Mouse (Mus musculus): ENCODE data around the gene Gnb1l. TPM values are rescaled to one million over a fixed set of nuclear protein-coding genes. Genes with fewer than 3 reads are reported as not detected.

The Gnb1l gene
- polyA plus RNA-seq, 1 experiment from 2014 or later: 18.1 TPM

- Histone ChIP-seq H3K4me2 (no peak overlapping the region), H3K9ac (no peak overlapping the region), H3K9me3 (no peaks in the 10 kb centered on the region), H3K27ac (no peak overlapping the region), H3K4me3 (no peak overlapping the region), H3K27me3 (replicated peaks) (peaks cover 26% of the 10 kb centered on the region), H3K36me3 (replicated peaks) (no peaks in the 10 kb centered on the region), H3K4me1 (peaks cover 7% of the 10 kb centered on the region)
- ATAC-seq (replicated peaks): no peak
- WGBS: 44% methylated on average over 5 of the region's 5 CpGs
Observed at GRCm38 (mm10) chr16:18596255-18596654, 97.7 kb downstream of the Gnb1l start.

- Histone ChIP-seq H3K36me3 (replicated peaks) (no peaks in the 10 kb centered on the region), H3K27ac (no peak overlapping the region), H3K4me2 (no peak overlapping the region), H3K4me1 (no peaks in the 10 kb centered on the region), H3K9me3 (no peaks in the 10 kb centered on the region), H3K9ac (no peak overlapping the region), H3K27me3 (replicated peaks) (peaks cover 12% of the 10 kb centered on the region), H3K4me3 (no peak overlapping the region)
- no peak for ATAC-seq (replicated peaks)
- 91% methylated on average over 3 of the region's 3 CpGs for WGBS
Observed at GRCm38 (mm10) chr16:18598006-18598405, 99.5 kb downstream of the Gnb1l start.

GRCm38 (mm10) chr16:18601447-18601846, 102.9 kb downstream of the Gnb1l start:
- Histone ChIP-seq H3K4me3 (no peak overlapping the region), H3K9ac (no peak overlapping the region), H3K9me3 (no peaks in the 10 kb centered on the region), H3K36me3 (replicated peaks) (no peaks in the 10 kb centered on the region), H3K27ac (no peak overlapping the region), H3K27me3 (replicated peaks) (no peaks in the 10 kb centered on the region), H3K4me1 (no peaks in the 10 kb centered on the region), H3K4me2 (no peak overlapping the region)
- 63% methylated on average over 7 of the region's 7 CpGs for WGBS
- no peak for ATAC-seq (replicated peaks)

GRCm38 (mm10) chr16:18604267-18604701, 105.8 kb downstream of the Gnb1l start:
- no peak for ATAC-seq (replicated peaks)
- no peaks in the 10 kb centered on the region for H3K36me3 ChIP-seq (replicated peaks)
- H3K9me3 ChIP-seq: no peaks in the 10 kb centered on the region
- no peak overlapping the region for H3K4me2 ChIP-seq
- 0 out of 2 replicates have a peak, but pooled peaks cover 3% of the 10 kb centered on the region for H3K27me3 ChIP-seq (replicated peaks)
- H3K4me1 ChIP-seq: no peaks in the 10 kb centered on the region
- no peak overlapping the region for H3K9ac ChIP-seq
- no peak overlapping the region for H3K27ac ChIP-seq
- H3K4me3 ChIP-seq: no peak overlapping the region
- WGBS: 58% methylated on average over 8 of the region's 8 CpGs

GRCm38 (mm10) chr16:18605705-18606104, 107.2 kb downstream of the Gnb1l start:
- Histone ChIP-seq H3K9me3 (no peaks in the 10 kb centered on the region), H3K4me2 (no peak overlapping the region), H3K4me1 (no peaks in the 10 kb centered on the region), H3K4me3 (no peak overlapping the region), H3K27ac (no peak overlapping the region), H3K9ac (no peak overlapping the region), H3K36me3 (replicated peaks) (no peaks in the 10 kb centered on the region), H3K27me3 (replicated peaks) (0 out of 2 replicates have a peak, but pooled peaks cover 6% of the 10 kb centered on the region)
- no peak for ATAC-seq (replicated peaks)
- 84% methylated on average over 5 of the region's 5 CpGs for WGBS

GRCm38 (mm10) chr16:18608226-18608625, 109.7 kb downstream of the Gnb1l start:
- Histone ChIP-seq H3K4me3 (no peak overlapping the region), H3K36me3 (replicated peaks) (no peaks in the 10 kb centered on the region), H3K4me1 (no peaks in the 10 kb centered on the region), H3K27ac (no peak overlapping the region), H3K9me3 (no peaks in the 10 kb centered on the region), H3K27me3 (replicated peaks) (0 out of 2 replicates have a peak, but pooled peaks cover 6% of the 10 kb centered on the region), H3K9ac (no peak overlapping the region), H3K4me2 (0 out of 2 replicates have a peak overlapping the region, but pooled peaks have one; percentile 14)
- 6% methylated on average over 11 of the region's 11 CpGs for WGBS
- no peak for ATAC-seq (replicated peaks)

GRCm38 (mm10) chr16:18609099-18609498, 110.6 kb downstream of the Gnb1l start:
- no peak overlapping the region for H3K4me3 ChIP-seq
- 0 out of 2 replicates have a peak, but pooled peaks cover 6% of the 10 kb centered on the region for H3K27me3 ChIP-seq (replicated peaks)
- ATAC-seq (replicated peaks): no peak
- H3K36me3 ChIP-seq (replicated peaks): no peaks in the 10 kb centered on the region
- H3K9ac ChIP-seq: no peak overlapping the region
- no peaks in the 10 kb centered on the region for H3K4me1 ChIP-seq
- H3K9me3 ChIP-seq: no peaks in the 10 kb centered on the region
- WGBS: 74% methylated on average over 2 of the region's 2 CpGs
- no peak overlapping the region for H3K27ac ChIP-seq
- H3K4me2 ChIP-seq: no peak overlapping the region

GRCm38 (mm10) chr16:18611752-18612151, 113.2 kb downstream of the Gnb1l start:
- no peak overlapping the region for H3K9ac ChIP-seq
- no peaks in the 10 kb centered on the region for H3K36me3 ChIP-seq (replicated peaks)
- ATAC-seq (replicated peaks): no peak
- 88% methylated on average over 13 of the region's 13 CpGs for WGBS
- no peaks in the 10 kb centered on the region for H3K9me3 ChIP-seq
- H3K4me2 ChIP-seq: no peak overlapping the region
- H3K27ac ChIP-seq: no peak overlapping the region
- H3K4me1 ChIP-seq: no peaks in the 10 kb centered on the region
- H3K4me3 ChIP-seq: no peak overlapping the region
- H3K27me3 ChIP-seq (replicated peaks): 0 out of 2 replicates have a peak, but pooled peaks cover 8% of the 10 kb centered on the region

GRCm38 (mm10) chr16:18613301-18613700, 114.8 kb downstream of the Gnb1l start:
- 90% methylated on average over 3 of the region's 3 CpGs for WGBS
- peaks cover 13% of the 10 kb centered on the region for H3K27me3 ChIP-seq (replicated peaks)

More at GRCm38 (mm10) chr16:18613301-18613700, 114.8 kb downstream of the Gnb1l start:
- ATAC-seq (replicated peaks): no peak
- no peaks in the 10 kb centered on the region for H3K36me3 ChIP-seq (replicated peaks)
- no peak overlapping the region for H3K9ac ChIP-seq
- no peaks in the 10 kb centered on the region for H3K9me3 ChIP-seq
- no peak overlapping the region for H3K27ac ChIP-seq
- no peak overlapping the region for H3K4me3 ChIP-seq
- H3K4me1 ChIP-seq: peaks cover 6% of the 10 kb centered on the region
- no peak overlapping the region for H3K4me2 ChIP-seq

Other genes with a start within 250 kb of the Gnb1l start
- 334 and 360 TPM in 2 replicates for gene Ranbp1, start 250.0 kb upstream of the Gnb1l start, polyA plus RNA-seq (2015; fragmentation: Nextera tagmentation; extraction: Ambion mirVana)
- gene Gm49776, start 240.4 kb upstream of the Gnb1l start, polyA plus RNA-seq (2015; fragmentation: Nextera tagmentation; extraction: Ambion mirVana): 5.1 TPM in 1 of 2 replicates, not detected in the other
- 37.5 and 38.9 TPM in 2 replicates for gene Dgcr8, start 209.5 kb upstream of the Gnb1l start, polyA plus RNA-seq (2015; fragmentation: Nextera tagmentation; extraction: Ambion mirVana)
- 74.3 and 83.1 TPM in 2 replicates for gene Tango2, start 150.6 kb upstream of the Gnb1l start, polyA plus RNA-seq (2015; fragmentation: Nextera tagmentation; extraction: Ambion mirVana)
- 94.4 and 99.5 TPM in 2 replicates for gene Arvcf, start 150.5 kb upstream of the Gnb1l start, polyA plus RNA-seq (2015; fragmentation: Nextera tagmentation; extraction: Ambion mirVana)
- 34.0 and 35.5 TPM in 2 replicates for gene Txnrd2, start 72.3 kb upstream of the Gnb1l start, polyA plus RNA-seq (2015; fragmentation: Nextera tagmentation; extraction: Ambion mirVana)
- gene Comt, start 71.9 kb upstream of the Gnb1l start, polyA plus RNA-seq (2015; fragmentation: Nextera tagmentation; extraction: Ambion mirVana): 104 and 107 TPM in 2 replicates
- 4.4 and 5.5 TPM in 2 replicates for gene Rtl10, start 188 bp downstream of the Gnb1l start, polyA plus RNA-seq (2015; fragmentation: Nextera tagmentation; extraction: Ambion mirVana)
- gene Tbx1, start 92.0 kb downstream of the Gnb1l start, polyA plus RNA-seq (2015; fragmentation: Nextera tagmentation; extraction: Ambion mirVana): 0.80 and 0.98 TPM in 2 replicates
- 13.1 and 13.7 TPM in 2 replicates for gene Gp1bb, start 123.7 kb downstream of the Gnb1l start, polyA plus RNA-seq (2015; fragmentation: Nextera tagmentation; extraction: Ambion mirVana)
- gene Gm49601, start 127.7 kb downstream of the Gnb1l start, polyA plus RNA-seq (2015; fragmentation: Nextera tagmentation; extraction: Ambion mirVana): 22.8 and 23.3 TPM in 2 replicates
- gene Sept5, start 131.2 kb downstream of the Gnb1l start, polyA plus RNA-seq (2015; fragmentation: Nextera tagmentation; extraction: Ambion mirVana): 223 and 229 TPM in 2 replicates

Measured in midbrain, embryonic 15.5 days (tissue).